Mouse (Mus musculus) embryonic facial prominence, embryonic 10.5 days (tissue): Measurements from ENCODE around the gene Pkn1. TPM values are rescaled to one million over a fixed set of nuclear protein-coding genes. Genes with fewer than 3 reads are reported as not detected.

ENCODE experiments used
- DNase-seq: peaks from one replicate; pipeline ENCODE4 v3.0.0-alpha.2; 2017; ENCODE audit warnings: low spot score
- H3K27ac ChIP-seq: fragments of 300-500 bp; sonication (generic); replicated peaks from 2 replicates; pipeline ENCODE4 v1.5.1; 2016; ENCODE audit warnings: mild to moderate bottlenecking
- H3K27me3 ChIP-seq: fragments of 300-500 bp; sonication (generic); replicated peaks from 2 replicates; pipeline ENCODE4 v1.6.1; 2016; ENCODE audit warnings: low read depth, mild to moderate bottlenecking; ENCODE audit not compliant: poor library complexity, severe bottlenecking
- H3K36me3 ChIP-seq: fragments of 300-500 bp; sonication (generic); replicated peaks from 2 replicates; pipeline ENCODE4 v1.6.1; 2016; ENCODE audit warnings: mild to moderate bottlenecking, moderate library complexity
- H3K4me1 ChIP-seq: fragments of 300-500 bp; sonication (generic); 2 replicates; pipeline ENCODE4 v1.6.1; 2016
- H3K4me3 ChIP-seq: fragments of 300-500 bp; sonication (generic); 2 replicates; pipeline ENCODE4 v1.5.1; 2016; ENCODE audit warnings: mild to moderate bottlenecking, moderate library complexity
- H3K9me3 ChIP-seq: fragments of 300-500 bp; sonication (generic); 2 replicates; pipeline ENCODE4 v1.6.1; 2016; ENCODE audit warnings: mild to moderate bottlenecking
- WGBS: fragments of 180-500 bp; shearing (Covaris S2); methylation state at CpG from one replicate; pipeline ENCODE4 v1.1.7; 2016; 5-methylcytosine and 5-hydroxymethylcytosine counted together
- polyA plus RNA-seq: library from polyadenylated mRNA; unstranded; fragments of >200 nt; fragmentation: Nextera tagmentation; extraction: Ambion mirVana; gene quantifications from 2 replicates; pipeline ENCODE4 v1.2.1, GENCODE M21; 2016

The Pkn1 gene
- polyA plus RNA-seq, 1 experiment from 2014 or later, result 30.9 TPM

GRCm38 (mm10) chr8:83719693-83720092, 20.7 kb upstream of the Pkn1 start:
- WGBS, result 90% methylated on average over 2 of the region's 2 CpGs
- Histone ChIP-seq H3K27me3 (no peaks in the 10 kb centered on the region), H3K9me3 (no peaks in the 10 kb centered on the region), H3K36me3 (peaks cover 58% of the 10 kb centered on the region), H3K4me3 (no peak overlapping the region), H3K4me1 (peaks cover 15% of the 10 kb centered on the region), H3K27ac (no peak overlapping the region)
- DNase-seq, result no peak

- Histone ChIP-seq H3K27ac (no peak overlapping the region), H3K4me3 (no peak overlapping the region), H3K9me3 (no peaks in the 10 kb centered on the region), H3K36me3 (peaks cover 51% of the 10 kb centered on the region), H3K27me3 (no peaks in the 10 kb centered on the region), H3K4me1 (peaks cover 15% of the 10 kb centered on the region)
- WGBS, result 85% methylated on average over 2 of the region's 2 CpGs
- no peak for DNase-seq
These were observed 20.1 kb upstream of the Pkn1 start for GRCm38 (mm10) chr8:83719048-83719447.

- H3K27me3 ChIP-seq, result no peaks in the 10 kb centered on the region
- H3K9me3 ChIP-seq, result no peaks in the 10 kb centered on the region
- no peak for DNase-seq
- H3K4me3 ChIP-seq, result peak overlapping the region; percentile 85
- H3K27ac ChIP-seq, result no peak overlapping the region
- peaks cover 26% of the 10 kb centered on the region for H3K36me3 ChIP-seq
- H3K4me1 ChIP-seq, result peaks cover 15% of the 10 kb centered on the region
- 69% methylated on average over 2 of the region's 2 CpGs for WGBS
These were observed 17.6 kb upstream of the Pkn1 start for GRCm38 (mm10) chr8:83716563-83716962.

- Histone ChIP-seq H3K4me1 (peaks cover 15% of the 10 kb centered on the region), H3K27me3 (no peaks in the 10 kb centered on the region), H3K27ac (peak overlapping the region; percentile 98), H3K4me3 (peak overlapping the region; percentile 85), H3K9me3 (no peaks in the 10 kb centered on the region), H3K36me3 (peaks cover 18% of the 10 kb centered on the region)
- DNase-seq, result no peak
- WGBS, result 1% methylated on average over 17 of the region's 17 CpGs
These were observed 16.8 kb upstream of the Pkn1 start for GRCm38 (mm10) chr8:83715771-83716170.

GRCm38 (mm10) chr8:83715031-83715690, 16.2 kb upstream of the Pkn1 start, which contains the start of gene Ddx39:
Gene Ddx39, plus strand, starts transcription at chr8:83715177.
- under 1% methylated on average over 63 of the region's 63 CpGs for WGBS

GRCm38 (mm10) chr8:83714676-83715030, 15.7 kb upstream of the Pkn1 start:
- DNase-seq, result no peak
- Histone ChIP-seq H3K36me3 (peaks cover 7% of the 10 kb centered on the region), H3K27ac (peak overlapping the region; percentile 98), H3K4me3 (peak overlapping the region; percentile 85), H3K27me3 (no peaks in the 10 kb centered on the region), H3K9me3 (no peaks in the 10 kb centered on the region), H3K4me1 (peaks cover 15% of the 10 kb centered on the region)
- 20% methylated on average over 8 of the region's 8 CpGs for WGBS

More at GRCm38 (mm10) chr8:83715031-83715690, 16.2 kb upstream of the Pkn1 start, which contains the start of gene Ddx39:
- Histone ChIP-seq H3K4me1 (peaks cover 15% of the 10 kb centered on the region), H3K9me3 (no peaks in the 10 kb centered on the region), H3K27me3 (no peaks in the 10 kb centered on the region), H3K36me3 (peaks cover 12% of the 10 kb centered on the region), H3K4me3 (peak within 1 kb of the TSS; percentile 85), H3K27ac (peak within 1 kb of the TSS; percentile 98)
- DNase-seq, result peak; percentile 94

- Histone ChIP-seq H3K4me3 (no peak overlapping the region), H3K27ac (no peak overlapping the region), H3K9me3 (no peaks in the 10 kb centered on the region), H3K36me3 (no peaks in the 10 kb centered on the region), H3K4me1 (no peaks in the 10 kb centered on the region), H3K27me3 (no peaks in the 10 kb centered on the region; the same call in 1 of the 2 replicates)
- DNase-seq, result no peak
- WGBS, result 81% methylated on average over 8 of the region's 8 CpGs
These were observed 8.6 kb upstream of the Pkn1 start for GRCm38 (mm10) chr8:83707554-83707953.

GRCm38 (mm10) chr8:83706411-83706810, 7.4 kb upstream of the Pkn1 start:
- Histone ChIP-seq H3K27me3 (no peaks in the 10 kb centered on the region; the same call in 1 of the 2 replicates), H3K4me3 (no peak overlapping the region), H3K9me3 (0 out of 2 replicates have a peak, but pooled peaks cover under 1% of the 10 kb centered on the region), H3K4me1 (no peaks in the 10 kb centered on the region), H3K27ac (no peak overlapping the region), H3K36me3 (no peaks in the 10 kb centered on the region)
- no peak for DNase-seq
- WGBS, result 59% methylated on average over 5 of the region's 5 CpGs

- Histone ChIP-seq H3K27me3 (no peaks in the 10 kb centered on the region; the same call in 1 of the 2 replicates), H3K4me1 (peaks cover 26% of the 10 kb centered on the region), H3K4me3 (no peak overlapping the region), H3K36me3 (no peaks in the 10 kb centered on the region), H3K27ac (no peak overlapping the region), H3K9me3 (0 out of 2 replicates have a peak, but pooled peaks cover 3% of the 10 kb centered on the region)
- WGBS, result 86% methylated on average over 4 of the region's 4 CpGs
- DNase-seq, result no peak
These were observed 4.4 kb upstream of the Pkn1 start for GRCm38 (mm10) chr8:83703426-83703825.

GRCm38 (mm10) chr8:83700423-83701085, 1.6 kb upstream of the Pkn1 start:
- peaks cover 4% of the 10 kb centered on the region; the same call in 1 of the 2 replicates for H3K27me3 ChIP-seq
- H3K4me1 ChIP-seq, result peaks cover 49% of the 10 kb centered on the region
- no peak for DNase-seq
- H3K36me3 ChIP-seq, result peaks cover 6% of the 10 kb centered on the region; the same call in 1 of the 2 replicates
- 68% methylated on average over 9 of the region's 9 CpGs for WGBS
- H3K27ac ChIP-seq, result peak overlapping the region; percentile 92
- H3K9me3 ChIP-seq, result 0 out of 2 replicates have a peak, but pooled peaks cover 3% of the 10 kb centered on the region
- peak overlapping the region; percentile 80; the same call in 1 of the 2 replicates for H3K4me3 ChIP-seq

- peak; percentile 66 for DNase-seq
- Histone ChIP-seq H3K27ac (peak overlapping the region; percentile 92), H3K27me3 (peaks cover 4% of the 10 kb centered on the region; the same call in 1 of the 2 replicates), H3K4me1 (peaks cover 54% of the 10 kb centered on the region), H3K36me3 (peaks cover 6% of the 10 kb centered on the region; the same call in 1 of the 2 replicates), H3K4me3 (peak overlapping the region; percentile 80), H3K9me3 (0 out of 2 replicates have a peak, but pooled peaks cover 3% of the 10 kb centered on the region)
- 19% methylated on average over 9 of the region's 9 CpGs for WGBS
These were observed 587 bp upstream of the Pkn1 start for GRCm38 (mm10) chr8:83699566-83699965.

- Histone ChIP-seq H3K36me3 (peaks cover 6% of the 10 kb centered on the region; the same call in 1 of the 2 replicates), H3K4me3 (peak overlapping the region; percentile 80), H3K4me1 (peaks cover 62% of the 10 kb centered on the region), H3K9me3 (0 out of 2 replicates have a peak, but pooled peaks cover 3% of the 10 kb centered on the region), H3K27ac (peak overlapping the region; percentile 92), H3K27me3 (0 out of 2 replicates have a peak, but pooled peaks cover 4% of the 10 kb centered on the region)
- WGBS, result 4% methylated on average over 15 of the region's 15 CpGs
- peak; percentile 39 for DNase-seq
These were observed 703 bp downstream of the Pkn1 start for GRCm38 (mm10) chr8:83698291-83698660.
